27 mouse cellular contexts compared by ENCODE assay signal in genomic region chr16:58068654-58069271, GRCm38 (mm10).
DNase-seq lines count a peak whose midpoint lies in the region; ATAC-seq lines count a peak whose summit lies in the region.
"Had no signal": no experiment of that assay in that cellular context is flagged by ENCODE, and none has a peak within 500 bp of the region (broad histone marks: within the 10 kb centered on the region; RNA-seq: fewer than 3 reads in every experiment).

No protein-coding gene starts in this region.

- intact Hi-C loops in left cerebral cortex, postnatal 4 days (cut with DNase I) = no loop called here

- H3K4me2 ChIP-seq in hindbrain, embryonic 15.5 days = no peak overlapping the region
- no peak overlapping the region for H3K4me2 ChIP-seq in hindbrain, embryonic 13.5 days
- no peak overlapping the region for H3K4me2 ChIP-seq in forebrain, embryonic 16.5 days (ENCODE audit: low read length)
- H3K4me2 ChIP-seq: embryonic facial prominence, embryonic 13.5 days; heart, embryonic 13.5 days; liver, embryonic 12.5 days; midbrain, embryonic 13.5 days; neural tube, embryonic 15.5 days had no signal

- H3K9me3 ChIP-seq in hindbrain, embryonic 15.5 days = no peaks in the 10 kb centered on the region
- H3K9me3 ChIP-seq in hindbrain, embryonic 13.5 days = no peaks in the 10 kb centered on the region
- no peaks in the 10 kb centered on the region for H3K9me3 ChIP-seq in forebrain, embryonic 16.5 days (ENCODE audit: control insufficient read depth, low read length)
- H3K9me3 ChIP-seq: embryonic facial prominence, embryonic 13.5 days; heart, embryonic 13.5 days; liver, embryonic 12.5 days; midbrain, embryonic 13.5 days; neural tube, embryonic 15.5 days had no signal

- H3K4me3 ChIP-seq in hindbrain, embryonic 15.5 days = no peak overlapping the region
- no peak overlapping the region for H3K4me3 ChIP-seq in hindbrain, embryonic 13.5 days
- H3K4me3 ChIP-seq in forebrain, embryonic 16.5 days (replicated peaks; ENCODE audit: low read length) = no peak overlapping the region
- H3K4me3 ChIP-seq: embryonic facial prominence, embryonic 13.5 days; heart, embryonic 13.5 days; liver, embryonic 12.5 days; midbrain, embryonic 13.5 days; neural tube, embryonic 15.5 days had no signal

- no peak overlapping the region for H3K27ac ChIP-seq in hindbrain, embryonic 15.5 days (replicated peaks)
- H3K27ac ChIP-seq in hindbrain, embryonic 13.5 days = no peak overlapping the region
- no peak overlapping the region for H3K27ac ChIP-seq in forebrain, embryonic 16.5 days (ENCODE audit: low read length)
- H3K27ac ChIP-seq: embryonic facial prominence, embryonic 13.5 days; heart, embryonic 13.5 days; kidney, postnatal 0 days; liver, embryonic 12.5 days; macrophage; midbrain, embryonic 13.5 days; neural tube, embryonic 15.5 days had no signal

- DNase-seq in cerebellum, postnatal 25 days = peak; percentile 14 to 15
- DNase-seq in cerebellum, adult 9-10 months = no peak
- peak; percentile 10 for DNase-seq in left cerebral cortex, postnatal 4 days
- DNase-seq in left cerebral cortex, adult 11 months (ENCODE audit: low spot score) = no peak
- DNase-seq in ovary, postnatal 14 days (ENCODE audit: low spot score) = no peak
- DNase-seq: adrenal gland, postnatal 10 days; gastrocnemius, postnatal 10 days; heart, postnatal 10 days; kidney, adult 8-10 months; kidney, postnatal 4 days; liver, postnatal 0 days; lung, postnatal 10 days; right cerebral cortex, adult 18-20 months; spleen, adult 18-20 months; thymus, postnatal 14 days had no signal

- ATAC-seq in hindbrain, embryonic 15.5 days (ENCODE audit: low FRiP score, low read depth) = peak; percentile 76; the same call in 1 of the 2 replicates
- ATAC-seq in hindbrain, embryonic 13.5 days (ENCODE audit: low FRiP score) = no peak
- peak; percentile 81 for ATAC-seq in forebrain, embryonic 16.5 days
- ATAC-seq: intestine, embryonic 16.5 days; liver, embryonic 12.5 days; liver, postnatal 0 days; midbrain, embryonic 13.5 days; Patski had no signal

- 66% methylated on average over 3 of the region's 3 CpGs for WGBS in hindbrain, embryonic 15.5 days
- whole genome bisulfite sequencing in hindbrain, embryonic 13.5 days = 69% methylated on average over 3 of the region's 3 CpGs
- WGBS in forebrain, embryonic 16.5 days = 49% methylated on average over 3 of the region's 3 CpGs

- no peaks in the 10 kb centered on the region for H3K27me3 ChIP-seq in hindbrain, embryonic 15.5 days
- H3K27me3 ChIP-seq in hindbrain, embryonic 13.5 days = no peaks in the 10 kb centered on the region
- H3K27me3 ChIP-seq in forebrain, embryonic 16.5 days (replicated peaks; ENCODE audit: control insufficient read depth, insufficient read depth, low read length) = no peaks in the 10 kb centered on the region
- H3K27me3 ChIP-seq: embryonic facial prominence, embryonic 13.5 days; heart, embryonic 13.5 days; liver, embryonic 12.5 days; midbrain, embryonic 13.5 days; neural tube, embryonic 15.5 days; Patski had no signal

- no peak overlapping the region for H3K9ac ChIP-seq in hindbrain, embryonic 15.5 days
- H3K9ac ChIP-seq in hindbrain, embryonic 13.5 days = no peak overlapping the region
- H3K9ac ChIP-seq in forebrain, embryonic 16.5 days (replicated peaks; ENCODE audit: low read depth, low read length) = no peak overlapping the region
- H3K9ac ChIP-seq: embryonic facial prominence, embryonic 13.5 days; heart, embryonic 13.5 days; liver, embryonic 12.5 days; liver, postnatal 0 days; midbrain, embryonic 13.5 days; neural tube, embryonic 15.5 days had no signal

- no peaks in the 10 kb centered on the region for H3K36me3 ChIP-seq in hindbrain, embryonic 15.5 days
- H3K36me3 ChIP-seq in hindbrain, embryonic 13.5 days = no peaks in the 10 kb centered on the region
- H3K36me3 ChIP-seq in forebrain, embryonic 16.5 days (ENCODE audit: control insufficient read depth, insufficient read depth) = no peaks in the 10 kb centered on the region
- H3K36me3 ChIP-seq: embryonic facial prominence, embryonic 13.5 days; heart, embryonic 13.5 days; liver, embryonic 12.5 days; midbrain, embryonic 13.5 days; neural tube, embryonic 15.5 days had no signal

- no peaks in the 10 kb centered on the region for H3K4me1 ChIP-seq in hindbrain, embryonic 15.5 days (replicated peaks)
- H3K4me1 ChIP-seq in hindbrain, embryonic 13.5 days (replicated peaks) = no peaks in the 10 kb centered on the region
- H3K4me1 ChIP-seq in forebrain, embryonic 16.5 days (replicated peaks; ENCODE audit: control insufficient read depth, insufficient read depth, low read length) = no peaks in the 10 kb centered on the region
- H3K4me1 ChIP-seq: embryonic facial prominence, embryonic 13.5 days; heart, embryonic 13.5 days; liver, embryonic 12.5 days; midbrain, embryonic 13.5 days; neural tube, embryonic 15.5 days had no signal

Comparison
In these comparisons a context has a peak if more than half of its experiments do, and no peak if none do; other contexts are left out.
1. DNase-seq: peak in cerebellum, postnatal 25 days (2 of 2) and left cerebral cortex, postnatal 4 days (single experiment); none in cerebellum, adult 9-10 months (single experiment), left cerebral cortex, adult 11 months (single experiment) and ovary, postnatal 14 days (single experiment).